Mouse (Mus musculus): ENCODE data around the gene Mpped2. TPM values are rescaled to one million over a fixed set of nuclear protein-coding genes. Genes with fewer than 3 reads are reported as not detected.

The Mpped2 gene
- total and polyA plus RNA-seq, 2 experiments from 2014 or later = 42.6 to 79.4 TPM

GRCm38 (mm10) chr2:106774251-106775196 is 81.5 kb downstream of the Mpped2 start:
- H3K4me2 ChIP-seq (ENCODE audit: low read depth, low read length, poor library complexity, severe bottlenecking) = no peak overlapping the region
- no peaks in the 10 kb centered on the region for H3K27me3 ChIP-seq (ENCODE audit: insufficient read depth, low read length)
- H3K9me3 ChIP-seq (ENCODE audit: low read length) = no peaks in the 10 kb centered on the region
- no peak overlapping the region for H3K9ac ChIP-seq (replicated peaks; ENCODE audit: low read length, poor library complexity, severe bottlenecking)
- WGBS = 59% methylated on average over 10 of the region's 10 CpGs
- no peaks in the 10 kb centered on the region for H3K4me1 ChIP-seq (ENCODE audit: insufficient read depth, low read length)
- no peak overlapping the region for H3K27ac ChIP-seq (ENCODE audit: low read depth, low read length)
- TF ChIP-seq CTCF (IDR thresholded peaks at IDR 0.05) = no peak
- DNase-seq (ENCODE audit: low spot score) (no peak), ATAC-seq (ENCODE audit: low FRiP score) (no peak)
- no peaks in the 10 kb centered on the region for H3K36me3 ChIP-seq (ENCODE audit: insufficient read depth, low read length)
- H3K4me3 ChIP-seq (ENCODE audit: low read depth, low read length) = no peak overlapping the region

GRCm38 (mm10) chr2:106775994-106776393 is 82.9 kb downstream of the Mpped2 start:
- Histone ChIP-seq H3K27me3 (ENCODE audit: insufficient read depth, low read length) (no peaks in the 10 kb centered on the region), H3K9ac (replicated peaks; ENCODE audit: low read length, poor library complexity, severe bottlenecking) (no peak overlapping the region), H3K9me3 (ENCODE audit: low read length) (no peaks in the 10 kb centered on the region), H3K4me1 (ENCODE audit: insufficient read depth, low read length) (peaks cover 3% of the 10 kb centered on the region; the same call in 1 of the 2 replicates), H3K36me3 (ENCODE audit: insufficient read depth, low read length) (no peaks in the 10 kb centered on the region), H3K4me3 (ENCODE audit: low read depth, low read length) (no peak overlapping the region), H3K27ac (ENCODE audit: low read depth, low read length) (no peak overlapping the region), H3K4me2 (ENCODE audit: low read depth, low read length, poor library complexity, severe bottlenecking) (no peak overlapping the region)
- ATAC-seq (ENCODE audit: low FRiP score) (no peak), DNase-seq (ENCODE audit: low spot score) (no peak)
- no peak for TF ChIP-seq CTCF (IDR thresholded peaks at IDR 0.05)
- WGBS = 88% methylated on average over 2 of the region's 2 CpGs

- H3K27ac ChIP-seq (ENCODE audit: low read depth, low read length) = no peak overlapping the region
- H3K27me3 ChIP-seq (ENCODE audit: insufficient read depth, low read length) = no peaks in the 10 kb centered on the region
- 87% methylated on average over 7 of the region's 7 CpGs for WGBS
- ATAC-seq (ENCODE audit: low FRiP score) (no peak), DNase-seq (ENCODE audit: low spot score) (no peak)
- H3K9ac ChIP-seq (replicated peaks; ENCODE audit: low read length, poor library complexity, severe bottlenecking) = no peak overlapping the region
- H3K4me3 ChIP-seq (ENCODE audit: low read depth, low read length) = no peak overlapping the region
- peaks cover 7% of the 10 kb centered on the region; the same call in 1 of the 2 replicates for H3K4me1 ChIP-seq (ENCODE audit: insufficient read depth, low read length)
- TF ChIP-seq CTCF (IDR thresholded peaks at IDR 0.05) = no peak
- no peaks in the 10 kb centered on the region for H3K9me3 ChIP-seq (ENCODE audit: low read length)
- no peaks in the 10 kb centered on the region for H3K36me3 ChIP-seq (ENCODE audit: insufficient read depth, low read length)
- H3K4me2 ChIP-seq (ENCODE audit: low read depth, low read length, poor library complexity, severe bottlenecking) = no peak overlapping the region
Measured at GRCm38 (mm10) chr2:106778861-106779516, 85.9 kb downstream of the Mpped2 start.

- Histone ChIP-seq H3K4me1 (ENCODE audit: insufficient read depth, low read length) (peaks cover 7% of the 10 kb centered on the region; the same call in 1 of the 2 replicates), H3K9ac (replicated peaks; ENCODE audit: low read length, poor library complexity, severe bottlenecking) (no peak overlapping the region), H3K36me3 (ENCODE audit: insufficient read depth, low read length) (no peaks in the 10 kb centered on the region), H3K4me2 (ENCODE audit: low read depth, low read length, poor library complexity, severe bottlenecking) (no peak overlapping the region), H3K27me3 (ENCODE audit: insufficient read depth, low read length) (no peaks in the 10 kb centered on the region), H3K4me3 (ENCODE audit: low read depth, low read length) (no peak overlapping the region), H3K9me3 (ENCODE audit: low read length) (no peaks in the 10 kb centered on the region), H3K27ac (ENCODE audit: low read depth, low read length) (peak overlapping the region; percentile 63)
- no peak for DNase-seq (ENCODE audit: low spot score)
- ATAC-seq (ENCODE audit: low FRiP score) = peak; percentile 56; the same call in 1 of the 2 replicates
- no peak for TF ChIP-seq CTCF (IDR thresholded peaks at IDR 0.05)
- 40% methylated on average over 26 of the region's 26 CpGs for WGBS
Measured at GRCm38 (mm10) chr2:106781181-106782179, 88.4 kb downstream of the Mpped2 start.

- TF ChIP-seq CTCF (IDR thresholded peaks at IDR 0.05) = no peak
- 66% methylated on average over 4 of the region's 4 CpGs for WGBS
- H3K4me2 ChIP-seq (ENCODE audit: low read depth, low read length, poor library complexity, severe bottlenecking) = no peak overlapping the region
- no peak overlapping the region for H3K27ac ChIP-seq (ENCODE audit: low read depth, low read length)
- DNase-seq (ENCODE audit: low spot score) (no peak), ATAC-seq (ENCODE audit: low FRiP score) (no peak)
- no peaks in the 10 kb centered on the region for H3K27me3 ChIP-seq (ENCODE audit: insufficient read depth, low read length)
- H3K36me3 ChIP-seq (ENCODE audit: insufficient read depth, low read length) = no peaks in the 10 kb centered on the region
- no peak overlapping the region for H3K4me3 ChIP-seq (ENCODE audit: low read depth, low read length)
- H3K9me3 ChIP-seq (ENCODE audit: low read length) = no peaks in the 10 kb centered on the region
- H3K4me1 ChIP-seq (ENCODE audit: insufficient read depth, low read length) = peaks cover 7% of the 10 kb centered on the region; the same call in 1 of the 2 replicates
- H3K9ac ChIP-seq (replicated peaks; ENCODE audit: low read length, poor library complexity, severe bottlenecking) = no peak overlapping the region
Measured at GRCm38 (mm10) chr2:106783311-106783710, 90.2 kb downstream of the Mpped2 start.

Measured in midbrain, postnatal 0 days (tissue).